Mouse (Mus musculus) common myeloid progenitor, adult 5-6 weeks (primary cell): ENCODE measurements around the gene Ythdf1. TPM values are rescaled to one million over a fixed set of nuclear protein-coding genes. Genes with fewer than 3 reads are reported as not detected.

Experiments
- ATAC-seq: replicated peaks from 2 replicates; pipeline ENCODE4 v1.8.0; 2016; ENCODE audit warnings: low read depth, mild to moderate bottlenecking, moderate TSS enrichment, inconsistent platforms; ENCODE audit not compliant: poor library complexity, severe bottlenecking
- total RNA-seq: library from RNA; stranded (forward); fragments of 200-1000, 187-1606 nt; gene quantifications from 2 replicates; pipeline ENCODE4 v1.2.3, GENCODE M21; 2017

Gene Ythdf1
- total RNA-seq, 1 experiment from 2014 or later, result 41.8 TPM

DNA sequence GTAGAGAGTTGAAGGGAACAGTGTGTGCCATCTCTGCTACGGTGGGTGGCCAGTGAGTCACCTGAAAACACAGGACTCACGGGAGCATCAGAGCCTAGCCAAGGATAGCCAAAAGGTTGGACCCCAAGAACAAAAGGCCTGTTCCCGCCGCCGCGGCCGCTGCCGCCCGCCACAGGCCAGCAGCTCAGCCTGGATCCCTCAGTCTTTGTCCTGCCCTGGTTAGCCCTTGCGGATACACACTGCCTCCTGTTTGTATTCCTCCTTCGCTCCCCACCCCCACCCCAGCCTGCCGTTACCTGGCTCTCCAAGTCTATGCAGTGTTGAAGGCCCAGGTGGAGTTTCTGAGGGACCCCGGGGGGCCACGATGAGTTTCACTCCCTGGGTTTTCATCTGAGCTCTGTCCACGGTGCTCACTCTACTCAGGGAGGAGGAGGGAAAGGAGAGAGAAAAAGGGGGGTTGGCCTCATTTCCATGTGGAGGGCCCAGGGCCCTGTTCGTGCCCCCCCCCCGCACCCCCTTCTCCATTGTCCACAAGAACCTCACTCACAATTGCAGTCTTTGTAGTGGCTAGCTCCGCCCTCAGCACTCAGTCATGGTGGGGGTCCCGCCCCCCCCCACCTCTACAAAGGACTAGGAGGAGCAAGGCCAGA, 31.4 kb downstream of the Ythdf1 start:
- ATAC-seq, result no peak

DNA sequence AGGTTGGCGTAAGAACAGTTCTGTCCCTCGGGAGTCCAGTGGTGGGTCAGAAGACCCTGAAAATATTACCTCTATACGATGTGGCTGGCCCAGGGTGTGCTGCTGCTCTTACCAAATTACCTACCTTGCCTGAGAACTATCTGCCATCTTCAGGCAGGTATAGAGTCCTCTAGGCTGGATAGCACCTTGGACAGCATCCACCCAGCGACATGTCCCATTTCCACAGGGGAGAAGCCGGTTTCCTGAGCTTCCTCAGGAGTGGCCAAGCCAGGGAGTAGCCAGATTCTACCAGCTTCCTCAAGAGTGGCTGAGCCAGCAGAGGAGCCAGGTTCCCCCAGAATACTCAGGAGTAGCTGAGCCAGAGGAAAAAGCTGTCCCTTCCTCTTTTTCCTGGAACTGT, 35.5 kb downstream of the Ythdf1 start:
- no peak for ATAC-seq

DNA sequence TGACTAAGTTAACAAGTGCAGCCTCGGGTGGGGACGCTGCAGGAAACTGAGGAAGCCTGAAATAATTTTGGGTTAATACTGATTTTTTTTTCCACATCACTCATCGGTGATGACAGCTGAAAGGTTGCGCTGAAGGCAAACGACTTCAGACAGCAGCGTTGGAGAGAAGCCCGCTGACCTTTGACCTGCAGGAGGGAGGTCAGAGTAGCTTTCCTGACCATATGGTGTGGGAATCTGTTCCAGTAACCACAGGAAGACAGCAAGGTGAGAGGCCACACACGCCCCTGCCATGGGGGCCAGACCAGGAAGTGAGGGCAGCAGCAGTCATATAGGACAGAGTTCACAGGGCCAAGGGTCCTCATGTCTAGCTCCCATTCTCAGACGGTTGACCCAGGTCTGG, 39.5 kb downstream of the Ythdf1 start:
- ATAC-seq, result no peak

DNA sequence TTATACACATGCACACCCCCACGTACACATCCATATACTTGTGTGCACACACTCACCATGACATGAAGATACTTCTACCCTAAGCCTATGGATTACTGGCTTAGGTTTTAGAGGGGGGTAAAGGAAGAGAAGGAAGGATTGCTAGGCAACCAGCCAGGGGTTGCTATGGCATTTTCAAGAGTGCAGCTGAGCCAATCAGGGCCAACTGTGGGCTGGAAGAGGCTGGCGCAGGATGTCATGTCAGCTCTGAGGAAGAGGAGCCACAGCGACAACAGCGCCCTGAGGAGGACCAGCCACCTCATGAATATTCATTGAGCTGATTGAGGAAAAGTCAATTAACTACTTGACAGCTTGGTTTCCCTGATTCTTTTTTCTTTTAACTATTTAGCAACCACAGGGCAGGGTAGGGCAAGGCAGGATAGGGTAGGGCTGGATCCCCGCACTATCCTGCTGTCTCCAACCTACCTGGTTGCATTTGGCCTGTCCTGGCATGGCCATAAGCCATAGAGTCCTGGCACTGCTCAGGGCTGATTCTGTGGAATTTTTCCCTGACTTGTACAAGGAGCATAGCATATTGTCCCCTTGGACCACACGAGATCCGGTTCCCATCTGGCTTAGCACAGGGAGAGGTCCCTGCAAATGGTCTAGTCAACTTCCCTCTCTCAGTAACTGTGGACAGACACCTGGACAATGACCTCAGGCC, 41.2 kb downstream of the Ythdf1 start:
- ATAC-seq, result no peak

DNA sequence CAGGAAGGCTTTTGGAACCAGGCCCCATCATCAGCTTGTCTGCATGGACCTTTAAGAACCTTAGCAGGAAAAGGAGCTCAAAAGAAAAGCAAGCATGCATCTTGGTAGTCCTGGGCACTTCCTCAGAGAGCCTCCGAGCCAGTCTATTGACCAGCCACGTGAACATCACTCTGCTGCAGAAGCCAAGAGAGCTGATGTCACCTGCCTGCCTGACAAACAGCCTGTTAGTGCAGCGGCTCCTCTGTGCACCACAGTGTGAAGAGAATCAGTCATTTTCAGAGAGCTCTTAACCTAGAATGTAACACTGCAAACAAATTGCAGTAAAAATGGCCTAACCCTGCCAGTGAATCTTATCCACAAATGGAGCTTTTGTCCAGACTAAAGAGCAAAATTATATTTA, 50.7 kb downstream of the Ythdf1 start:
- no peak for ATAC-seq

DNA sequence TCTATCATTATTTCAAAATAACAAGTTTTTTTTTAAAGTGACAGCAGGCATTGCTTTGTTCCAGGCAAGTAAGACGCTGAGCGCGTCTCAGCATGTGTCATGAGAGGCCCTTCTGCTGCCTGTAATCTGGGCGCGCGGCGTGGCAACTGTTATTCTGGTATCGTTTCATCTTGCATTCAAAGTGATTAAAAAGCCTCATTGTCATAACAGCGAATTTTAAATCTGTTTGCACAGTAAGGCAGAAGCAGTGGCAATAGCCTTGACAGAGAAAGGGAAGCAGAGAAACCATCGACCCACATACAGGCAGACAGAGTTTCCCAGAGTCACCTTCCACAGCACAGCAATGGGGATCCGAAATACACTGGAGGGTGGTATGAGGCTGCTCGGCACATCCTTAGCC, 59.2 kb downstream of the Ythdf1 start:
- no peak for ATAC-seq

DNA sequence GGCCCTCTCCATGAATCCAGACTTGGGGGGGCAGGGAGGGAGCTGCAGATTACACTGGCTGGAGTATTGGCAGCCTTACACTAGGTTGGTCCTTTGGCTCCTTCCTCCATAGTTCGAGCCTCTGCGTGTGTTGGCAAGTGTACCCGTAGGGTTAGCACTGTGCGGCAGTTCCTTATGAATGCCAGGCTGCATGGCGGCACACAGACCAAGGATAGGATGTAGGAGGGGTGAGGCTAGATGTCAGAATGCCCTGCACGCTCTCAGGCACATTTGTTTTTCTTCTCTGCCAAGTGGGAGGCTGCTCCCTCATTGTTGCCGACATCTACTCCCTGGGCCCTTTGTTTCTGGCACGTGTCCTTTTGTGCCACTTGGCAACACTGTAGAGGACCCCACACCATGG, 63.6 kb downstream of the Ythdf1 start:
- ATAC-seq, result no peak

DNA sequence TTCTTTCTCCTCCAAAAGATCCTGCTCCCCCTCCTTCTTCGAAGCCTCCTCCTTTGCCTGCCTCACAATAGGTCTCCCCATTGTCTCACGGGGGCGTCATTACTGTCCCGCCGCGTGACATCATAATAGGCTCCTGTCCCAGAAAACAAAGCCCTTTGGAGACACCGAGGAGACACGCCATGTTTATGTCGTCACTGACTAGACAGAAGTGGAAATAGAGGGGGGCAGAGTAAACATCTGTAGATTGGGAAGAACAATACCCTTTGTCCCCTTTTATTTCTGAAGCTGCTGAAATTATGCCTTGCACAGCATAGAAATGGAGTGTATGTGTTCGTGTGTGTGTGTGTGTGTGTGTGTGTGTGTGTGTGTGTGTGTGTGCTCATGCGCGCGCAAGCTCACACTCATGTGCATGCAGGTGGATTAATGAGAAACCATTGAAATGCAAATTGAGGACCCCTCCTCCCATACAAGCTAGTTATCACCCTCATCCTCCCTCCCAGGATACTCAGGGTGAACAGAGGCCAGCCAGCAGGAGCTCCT, 65.7 kb downstream of the Ythdf1 start:
- ATAC-seq, result no peak

Other genes starting within 250 kb of the Ythdf1 start
- gene Dido1, start 210.9 kb downstream of the Ythdf1 start, total RNA-seq, result 64.8 and 81.1 TPM in 2 replicates
- 78.3 and 83.0 TPM in 2 replicates for gene Gid8, start 210.8 kb downstream of the Ythdf1 start, total RNA-seq
- 6.5 and 6.8 TPM in 2 replicates for gene Slc17a9, start 195.7 kb downstream of the Ythdf1 start, total RNA-seq
- gene Bhlhe23, start 144.0 kb downstream of the Ythdf1 start, total RNA-seq, result not detected in 2 replicates
- gene Birc7, start 8.1 kb upstream of the Ythdf1 start, total RNA-seq, result not detected in 2 replicates
- gene Nkain4, start 33.8 kb upstream of the Ythdf1 start, total RNA-seq, result not detected in 2 replicates
- gene Arfgap1, start 46.3 kb upstream of the Ythdf1 start, total RNA-seq, result 23.0 and 24.4 TPM in 2 replicates
- gene Col20a1, start 65.6 kb upstream of the Ythdf1 start, total RNA-seq, result not detected in 2 replicates
- gene Chrna4, start 122.6 kb upstream of the Ythdf1 start, total RNA-seq, result not detected in 2 replicates
- gene Kcnq2, start 214.4 kb upstream of the Ythdf1 start, total RNA-seq, result 0.09 TPM in 1 of 2 replicates, not detected in the other
- gene Eef1a2, start 236.1 kb upstream of the Ythdf1 start, total RNA-seq, result not detected in 2 replicates